Comparison of ENCODE assay signal across 8 mouse cellular contexts in the genomic region with DNA sequence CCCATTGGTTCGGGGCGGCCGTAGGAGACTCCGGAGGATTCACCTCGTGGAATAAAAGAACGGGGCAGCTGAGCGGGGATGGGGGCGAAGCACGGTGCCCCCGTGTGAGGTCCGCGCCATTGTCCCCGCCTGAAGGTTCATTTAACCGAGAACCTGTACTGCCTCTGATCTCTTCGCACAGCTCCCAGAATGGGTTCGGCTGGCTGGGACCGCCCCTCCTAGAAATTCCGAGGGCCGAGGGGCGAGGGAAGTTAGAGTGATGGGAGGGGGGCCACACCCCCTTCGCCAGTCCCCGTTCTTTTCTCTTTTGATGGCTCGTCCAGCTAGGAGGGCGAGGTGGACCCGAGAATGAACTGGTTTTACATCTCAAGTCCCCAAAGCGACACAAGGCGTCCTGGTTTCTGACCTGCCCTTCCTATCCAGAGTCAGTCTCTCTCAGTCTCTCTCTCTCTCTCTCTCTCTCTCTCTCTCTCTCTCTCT. TPM values are rescaled to one million over a fixed set of nuclear protein-coding genes. Genes with fewer than 3 reads are reported as not detected.
DNase-seq lines count a peak whose midpoint lies in the region; ATAC-seq lines count a peak whose summit lies in the region.

No protein-coding gene starts in this region.

- peak overlapping the region; percentile 45 for H3K4me3 ChIP-seq in kidney, embryonic 15.5 days (replicated peaks)
- peak overlapping the region; percentile 43 for H3K4me3 ChIP-seq in embryonic facial prominence, embryonic 12.5 days
- H3K4me3 ChIP-seq in intestine, embryonic 15.5 days (replicated peaks), result peak overlapping the region; percentile 39

- no peak for DNase-seq in kidney, adult 8-10 months
- DNase-seq in retina, embryonic 14.5 days (ENCODE audit: low spot score), result peak; percentile 63
- no peak for DNase-seq in frontal cortex, adult 2 months (ENCODE audit: extremely low spot score in 1 of 2, low spot score in 1 of 2)
- DNase-seq in left cerebral cortex, adult 18-20 months (ENCODE audit: low spot score in 2 of 2), result no peak
- no peak for DNase-seq in lung, postnatal 14 days

- WGBS in kidney, embryonic 15.5 days, result under 1% methylated on average over 27 of the region's 27 CpGs
- under 1% methylated on average over 27 of the region's 27 CpGs for WGBS in embryonic facial prominence, embryonic 12.5 days
- under 1% methylated on average over 27 of the region's 27 CpGs for WGBS in intestine, embryonic 15.5 days

- H3K4me2 ChIP-seq in kidney, embryonic 15.5 days, result peak overlapping the region; percentile 82
- H3K4me2 ChIP-seq in embryonic facial prominence, embryonic 12.5 days (replicated peaks), result peak overlapping the region; percentile 83
- peak overlapping the region; percentile 86 for H3K4me2 ChIP-seq in intestine, embryonic 15.5 days (replicated peaks)

- H3K9ac ChIP-seq in kidney, embryonic 15.5 days, result peak overlapping the region; percentile 45; the same call in 1 of the 2 replicates
- H3K9ac ChIP-seq in embryonic facial prominence, embryonic 12.5 days, result peak overlapping the region; percentile 53; the same call in 1 of the 2 replicates
- H3K9ac ChIP-seq in intestine, embryonic 15.5 days, result no peak overlapping the region

- peaks cover 95% of the 10 kb centered on the region for H3K27me3 ChIP-seq in kidney, embryonic 15.5 days
- peaks cover 48% of the 10 kb centered on the region for H3K27me3 ChIP-seq in embryonic facial prominence, embryonic 12.5 days
- peaks cover 73% of the 10 kb centered on the region for H3K27me3 ChIP-seq in intestine, embryonic 15.5 days (replicated peaks)

- H3K4me1 ChIP-seq in kidney, embryonic 15.5 days, result peaks cover 43% of the 10 kb centered on the region
- peaks cover 26% of the 10 kb centered on the region for H3K4me1 ChIP-seq in embryonic facial prominence, embryonic 12.5 days
- peaks cover 17% of the 10 kb centered on the region for H3K4me1 ChIP-seq in intestine, embryonic 15.5 days (replicated peaks)

- H3K27ac ChIP-seq in kidney, embryonic 15.5 days, result peak overlapping the region; percentile 59
- peak overlapping the region; percentile 96 for H3K27ac ChIP-seq in embryonic facial prominence, embryonic 12.5 days
- H3K27ac ChIP-seq in intestine, embryonic 15.5 days, result no peak overlapping the region

- H3K36me3 ChIP-seq in kidney, embryonic 15.5 days, result no peaks in the 10 kb centered on the region
- H3K36me3 ChIP-seq in embryonic facial prominence, embryonic 12.5 days, result no peaks in the 10 kb centered on the region
- H3K36me3 ChIP-seq in intestine, embryonic 15.5 days, result no peaks in the 10 kb centered on the region

- H3K9me3 ChIP-seq in kidney, embryonic 15.5 days (replicated peaks), result no peaks in the 10 kb centered on the region
- no peaks in the 10 kb centered on the region for H3K9me3 ChIP-seq in embryonic facial prominence, embryonic 12.5 days
- H3K9me3 ChIP-seq in intestine, embryonic 15.5 days, result no peaks in the 10 kb centered on the region

- peak; percentile 41 for ATAC-seq in kidney, embryonic 15.5 days (replicated peaks; ENCODE audit: low FRiP score)
- no peak for ATAC-seq in embryonic facial prominence, embryonic 12.5 days (ENCODE audit: insufficient number of reproducible peaks, insufficient read depth, low FRiP score, low TSS enrichment)
- 0 out of 2 replicates have a peak, but pooled peaks have one; percentile 20 for ATAC-seq in intestine, embryonic 15.5 days

RNA-seq across cellular contexts. Expression of gene Gm10320, which starts 12.4 kb away (rescaled TPM):
- 1.1 and 2.6 TPM in 2 replicates for polyA plus RNA-seq in kidney, embryonic 15.5 days (2015; fragmentation: Nextera tagmentation; extraction: Ambion mirVana)
- 0.76 and 1.2 TPM in 2 replicates for polyA plus RNA-seq in embryonic facial prominence, embryonic 12.5 days (2016; fragmentation: Nextera tagmentation; extraction: Ambion mirVana)
- 1.8 TPM in 2 replicates for polyA plus RNA-seq in intestine, embryonic 15.5 days (2015; fragmentation: Nextera tagmentation; extraction: Ambion mirVana)
- 0.27 and 0.42 TPM in 2 replicates for polyA plus RNA-seq in frontal cortex, adult 2 months (2012; rRNA removed)
- not detected for total RNA-seq in left cerebral cortex, adult 18-20 months (2021)
